27 mouse cellular contexts compared by ENCODE assay signal in genomic region chr1:144307854-144308285, GRCm38 (mm10). TPM values are rescaled to one million over a fixed set of nuclear protein-coding genes. Genes with fewer than 3 reads are reported as not detected.
DNase-seq lines count a peak whose midpoint lies in the region; TF ChIP-seq lines count a peak whose summit lies in the region.
"Had no signal": no experiment of that assay in that cellular context is flagged by ENCODE, and none has a peak within 500 bp of the region (broad histone marks: within the 10 kb centered on the region; RNA-seq: fewer than 3 reads in every experiment).

No protein-coding gene starts in this region.

- no peaks in the 10 kb centered on the region for H3K9me3 ChIP-seq in MEL (replicated peaks; ENCODE audit: insufficient read depth, low read length)
- H3K9me3 ChIP-seq: embryonic facial prominence, embryonic 12.5 days; embryonic facial prominence, embryonic 15.5 days; forebrain, embryonic 15.5 days; hindbrain, embryonic 10.5 days; hindbrain, embryonic 13.5 days had no signal

- H3K27ac ChIP-seq in MEL (ENCODE audit: control insufficient read depth, low read depth, low read length): peak overlapping the region; percentile 84
- H3K27ac ChIP-seq: embryonic facial prominence, embryonic 12.5 days; embryonic facial prominence, embryonic 15.5 days; forebrain, embryonic 15.5 days; heart, adult 2 months; hindbrain, embryonic 10.5 days; hindbrain, embryonic 13.5 days had no signal

- peaks cover 16 to 29% of the 10 kb centered on the region in 2 experiments for H3K4me1 ChIP-seq in MEL (ENCODE audit: control insufficient read depth in 1 of 2, insufficient read depth in 2 of 2, low read length in 2 of 2)
- H3K4me1 ChIP-seq: embryonic facial prominence, embryonic 12.5 days; embryonic facial prominence, embryonic 15.5 days; forebrain, embryonic 15.5 days; hindbrain, embryonic 10.5 days; hindbrain, embryonic 13.5 days had no signal

- peak in 1 of 2 experiments; percentile 39; a peak in 1 of 4 replicates for TF ChIP-seq EP300 in MEL (IDR thresholded peaks at IDR 0.05; ENCODE audit: low read depth in 1 of 2, low read length in 2 of 2)

- H3K79me2 ChIP-seq in MEL (ENCODE audit: control insufficient read depth, insufficient read depth, low read length, poor library complexity): no peaks in the 10 kb centered on the region

- H3K36me3 ChIP-seq in MEL (ENCODE audit: control insufficient read depth in 1 of 2, insufficient read depth in 2 of 2, low read length in 2 of 2): peaks cover 0 to 47% of the 10 kb centered on the region in 2 experiments; a peak in 2 of 4 replicates
- H3K36me3 ChIP-seq: embryonic facial prominence, embryonic 12.5 days; embryonic facial prominence, embryonic 15.5 days; forebrain, embryonic 15.5 days; hindbrain, embryonic 10.5 days; hindbrain, embryonic 13.5 days had no signal

- no peak for TF ChIP-seq POLR2A in MEL (IDR thresholded peaks at IDR 0.05; ENCODE audit: control insufficient read depth in 1 of 2, insufficient read depth in 1 of 2, low read depth in 1 of 2, low read length in 2 of 2, poor library complexity in 1 of 2)

- no peak for TF ChIP-seq RAD21 in MEL (IDR thresholded peaks at IDR 0.05; ENCODE audit: low read depth, low read length)

- peak overlapping the region; percentile 37 for H3K9ac ChIP-seq in MEL (ENCODE audit: control insufficient read depth, low read depth, low read length, poor library complexity, severe bottlenecking)
- H3K9ac ChIP-seq: embryonic facial prominence, embryonic 12.5 days; embryonic facial prominence, embryonic 15.5 days; forebrain, embryonic 15.5 days; hindbrain, embryonic 13.5 days had no signal

- peak overlapping the region in 1 of 2 experiments; percentile 29; a peak in 3 of 4 replicates for H3K4me3 ChIP-seq in MEL (ENCODE audit: control insufficient read depth in 1 of 2, insufficient read depth in 1 of 2, low read depth in 2 of 2, low read length in 2 of 2)
- H3K4me3 ChIP-seq: embryonic facial prominence, embryonic 12.5 days; embryonic facial prominence, embryonic 15.5 days; forebrain, embryonic 15.5 days; heart, adult 2 months; hindbrain, embryonic 10.5 days; hindbrain, embryonic 13.5 days had no signal

- no peak for TF ChIP-seq CTCF in MEL (IDR thresholded peaks at IDR 0.05 in 2 of 3, conservative IDR thresholded peaks at IDR 0.05 in 1 of 3; ENCODE audit: control insufficient read depth in 1 of 3, insufficient read depth in 1 of 3, low read depth in 2 of 3, low read length in 3 of 3, poor library complexity in 1 of 3, severe bottlenecking in 1 of 3)

- DNase-seq in 416B (ENCODE audit: low read depth): peak; percentile 71
- DNase-seq in CD4-positive, CD25-positive, alpha-beta regulatory T cell, adult 2 months (ENCODE audit: low read depth, low spot score): peak; percentile 43
- peak; percentile 69 for DNase-seq in MEL (ENCODE audit: low read depth, low spot score)
- DNase-seq in naive thymus-derived CD4-positive, alpha-beta T cell, adult 2 months (ENCODE audit: low read depth): peak; percentile 17
- DNase-seq in retina, embryonic 14.5 days (ENCODE audit: low spot score): no peak
- no peak for DNase-seq in layer of hippocampus, adult 8-10 months (ENCODE audit: low spot score in 2 of 2)
- no peak for DNase-seq in heart, postnatal 4 days
- no peak for DNase-seq in yolk sac, embryonic 10.5 days (ENCODE audit: low spot score)
- DNase-seq: adrenal gland, postnatal 10 days; adrenal gland, postnatal 36 days; cerebellum, adult 11 months; cerebellum, adult 2 months; cerebellum, adult 9-11 months; cerebellum, postnatal 25 days; gastrocnemius, postnatal 10 days; gastrocnemius, postnatal 36 days; heart, adult 2 months had no signal

- no peaks in the 10 kb centered on the region for H3K27me3 ChIP-seq in MEL (ENCODE audit: control insufficient read depth in 1 of 2, insufficient read depth in 2 of 2, low read length in 2 of 2)
- H3K27me3 ChIP-seq: embryonic facial prominence, embryonic 12.5 days; embryonic facial prominence, embryonic 15.5 days; forebrain, embryonic 15.5 days; hindbrain, embryonic 13.5 days; Patski had no signal

TF ChIP-seq in MEL, 35 proteins besides CTCF, POLR2A, EP300 and RAD21:
- TF ChIP-seq RCOR1 (IDR thresholded peaks at IDR 0.05; ENCODE audit: low read depth, low read length) (0 out of 2 replicates have a peak, but pooled peaks have one; percentile 4), TBP (IDR thresholded peaks at IDR 0.05; ENCODE audit: low read depth, low read length) (no peak), CHD1 (IDR thresholded peaks at IDR 0.05; ENCODE audit: low read depth, low read length) (peak; percentile 61; the same call in 1 of the 2 replicates), SIN3A (IDR thresholded peaks at IDR 0.05; ENCODE audit: low read length) (no peak), NELFE (IDR thresholded peaks at IDR 0.05; ENCODE audit: low read depth, low read length) (peak; percentile 37; the same call in 1 of the 2 replicates), ETS1 (IDR thresholded peaks at IDR 0.05; ENCODE audit: low read depth, low read length) (0 out of 2 replicates have a peak, but pooled peaks have one; percentile 9), GATA1 (IDR thresholded peaks at IDR 0.05; ENCODE audit: low read depth, low read length) (peak; percentile 10; the same call in 1 of the 2 replicates), JUND (IDR thresholded peaks at IDR 0.05; ENCODE audit: low read depth, low read length) (peak; percentile 28; the same call in 1 of the 2 replicates)

RNA-seq across cellular contexts. Expression of gene Rgs1, which starts 58.8 kb away (rescaled TPM):
- total RNA-seq in MEL (2012; rRNA removed): 1.7 and 5.9 TPM in 2 replicates
- under 1 TPM in 1 of 2 experiments, not detected in 1; 0.91 TPM for polyA plus RNA-seq in MEL (2012; ENCODE audit: insufficient read depth in 1 of 2, insufficient read length in 2 of 2, low read depth in 1 of 2, low replicate concordance in 2 of 2, missing spikeins in 1 of 2)
- total RNA-seq in layer of hippocampus, adult 8-10 months (2022): 1 to 10 TPM in 3 of 4 experiments, not detected in 1; 1.4 to 5.6 (median 3.6) TPM
- under 1 TPM in 1 of 2 experiments, not detected in 1; 0.48 TPM for total RNA-seq in heart, postnatal 4 days (2021)
- total RNA-seq: ES-E14; gastrocnemius, postnatal 10 days; gastrocnemius, postnatal 36 days; heart, adult 2 months had no signal
- polyA plus RNA-seq: C2C12; cerebellum, adult 2 months; forebrain, embryonic 11.5 days; forebrain, embryonic 15.5 days; heart, adult 2 months; heart, embryonic 11.5 days; hindbrain, embryonic 10.5 days; hindbrain, embryonic 13.5 days; Patski had no signal

Comparison
In these comparisons a context has a peak if more than half of its experiments do, and no peak if none do; other contexts are left out.
1. DNase-seq: peak in 416B (single experiment), CD4-positive, CD25-positive, alpha-beta regulatory T cell, adult 2 months (single experiment), MEL (single experiment) and naive thymus-derived CD4-positive, alpha-beta T cell, adult 2 months (single experiment); none in retina, embryonic 14.5 days (single experiment), layer of hippocampus, adult 8-10 months (0 of 2), heart, postnatal 4 days (single experiment) and yolk sac, embryonic 10.5 days (single experiment).